Mouse (Mus musculus) myocyte (in vitro differentiated cells): Measurements from ENCODE around the gene Tgif2.

Experiments used
- MAX ChIP-seq: IDR thresholded peaks from one replicate; pipeline ENCODE4 v1.6.1; 2011; ENCODE audit warnings: low read depth, mild to moderate bottlenecking, control low read depth
- MYOD1 ChIP-seq, 3 experiments: IDR thresholded peaks; one replicate each; pipeline ENCODE4 v1.6.1; 2011; ENCODE audit warnings: control low read depth in 2 of 3, low read depth in 2 of 3, mild to moderate bottlenecking in 2 of 3, moderate library complexity in 1 of 3; ENCODE audit not compliant: insufficient read length in 2 of 3, control insufficient read depth in 1 of 3
- MYOG ChIP-seq, 3 experiments: IDR thresholded peaks; one replicate each; pipeline ENCODE4 v1.6.1; 2011; ENCODE audit warnings: control low read depth in 2 of 3, low read depth in 2 of 3, mild to moderate bottlenecking in 2 of 3; ENCODE audit not compliant: insufficient read length in 2 of 3, control insufficient read depth in 1 of 3, insufficient read depth in 1 of 3
- POLR2A ChIP-seq: IDR thresholded peaks from one replicate; pipeline ENCODE4 v1.6.1; 2011; ENCODE audit warnings: low read depth, mild to moderate bottlenecking, control low read depth, moderate library complexity; ENCODE audit not compliant: insufficient read length
- POLR2AphosphoS2 ChIP-seq: IDR thresholded peaks from one replicate; pipeline ENCODE4 v1.6.1; 2011; ENCODE audit warnings: low read depth, control low read depth; ENCODE audit not compliant: insufficient read length
- REST ChIP-seq: IDR thresholded peaks from one replicate; pipeline ENCODE4 v1.6.1; 2011; ENCODE audit warnings: mild to moderate bottlenecking, control low read depth, moderate library complexity; ENCODE audit not compliant: insufficient read depth, insufficient read length

GRCm38 (mm10) chr2:156884396-156885211, 44.8 kb downstream of the Tgif2 start:
- TF ChIP-seq POLR2AphosphoS2 (no peak), POLR2A (no peak), MYOD1 (IDR thresholded peaks at IDR 0.05; ENCODE audit: control insufficient read depth in 1 of 3, insufficient read length in 2 of 3, low read depth in 2 of 3) (no peak), REST (no peak), MYOG (IDR thresholded peaks at IDR 0.05; ENCODE audit: control insufficient read depth in 1 of 3, insufficient read depth in 1 of 3, insufficient read length in 2 of 3, low read depth in 2 of 3) (no peak), MAX (no peak)
